In the genomic region with DNA sequence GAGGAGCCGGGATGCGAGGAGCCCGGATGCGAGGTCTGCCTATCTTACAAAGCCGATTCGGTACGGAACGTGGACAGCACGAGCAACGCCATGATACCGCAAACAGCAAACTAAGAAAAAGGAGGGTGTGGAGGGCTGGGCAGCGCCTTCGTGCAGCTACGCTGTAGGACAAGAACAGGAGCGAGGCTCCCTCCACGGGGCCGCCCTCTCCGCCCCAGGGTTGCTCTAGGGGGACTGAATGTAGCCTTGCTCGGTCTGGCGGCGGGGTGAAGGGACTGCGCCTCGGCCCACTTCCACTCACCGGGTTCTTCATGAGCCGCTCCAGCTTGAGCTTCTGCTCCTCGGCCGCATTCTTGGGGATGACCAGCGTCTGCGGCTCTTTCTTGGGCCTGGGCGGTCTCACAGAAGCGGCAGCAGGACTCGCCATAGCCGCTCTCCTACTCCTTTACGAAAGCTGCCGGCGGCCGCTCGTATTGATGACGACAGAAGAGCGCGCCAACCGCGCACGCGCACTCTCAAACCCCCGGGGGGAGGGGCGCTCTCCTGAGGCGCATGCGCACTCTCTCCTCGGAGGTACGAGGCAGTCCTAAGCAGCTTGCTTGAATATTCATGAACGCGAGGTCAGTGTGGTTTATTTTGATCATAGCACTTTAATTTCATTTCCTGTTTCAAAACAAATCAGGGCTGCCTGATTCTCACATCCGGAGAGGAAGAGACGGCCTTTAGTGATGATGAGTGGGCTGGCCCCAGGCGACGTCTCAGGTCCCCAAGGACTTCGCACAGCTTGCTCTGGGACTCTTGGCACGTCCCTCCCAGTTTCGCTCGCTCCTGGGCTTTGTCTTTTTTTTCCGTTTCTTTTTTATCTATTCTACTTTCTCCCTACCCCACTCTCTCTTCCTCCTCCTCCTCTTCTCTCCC, we compare ENCODE assay signal across 8 mouse cellular contexts. TPM values are rescaled to one million over a fixed set of nuclear protein-coding genes. Genes with fewer than 3 reads are reported as not detected.
A peak's percentile ranks its signal among the peaks of the same experiment; 100 is the strongest.
DNase-seq lines count a peak whose midpoint lies in the region; ATAC-seq and TF ChIP-seq lines count a peak whose summit lies in the region.

A gene (minus strand): TSS at position 490 of the 918 bp plus-strand sequence.

- in situ Hi-C loops in CH12.LX (cut with MboI; ENCODE audit: low pct_ligation_motif_present, low pct_unique_long_range_greater_than_20kb, low sequenced_read_pairs), result loop anchor here (5.0 kb wide), 1 partner anchor 49 kb away; a partner anchor contains a TSS

- TF ChIP-seq CTCF in CH12.LX (conservative IDR thresholded peaks at IDR 0.05 in 1 of 2, IDR thresholded peaks at IDR 0.05 in 1 of 2; ENCODE audit: low read depth in 2 of 2, low read length in 2 of 2), result no peak

- DNase-seq in CH12.LX (ENCODE audit: extremely low read depth), result peak; percentile 99
- peak; percentile 89 for DNase-seq in c-Kit-positive CD71-positive TER-119-negative erythroid progenitor cells, embryonic 14.5 days (ENCODE audit: low read depth)
- peak; percentile 99 for DNase-seq in forebrain, embryonic 11.5 days (ENCODE audit: low spot score)
- DNase-seq in kidney, postnatal 36 days, result peak; percentile 92 to 95
- peak; percentile 92 for DNase-seq in telencephalon, adult 2 months (ENCODE audit: low read depth, low spot score)

- WGBS in forebrain, embryonic 11.5 days, result under 1% methylated on average over 62 of the region's 62 CpGs
- WGBS in heart, embryonic 16.5 days, result under 1% methylated on average over 62 of the region's 62 CpGs
- WGBS in liver, embryonic 15.5 days (ENCODE audit: insufficient replicate concordance), result under 1% methylated on average over 62 of the region's 62 CpGs
- under 1% methylated on average over 62 of the region's 62 CpGs for WGBS in neural tube, embryonic 12.5 days

- peak within 1 kb of the TSS; percentile 83 for H3K9ac ChIP-seq in CH12.LX (ENCODE audit: insufficient read depth, low read depth)
- H3K9ac ChIP-seq in forebrain, embryonic 11.5 days (ENCODE audit: low read length), result peak within 1 kb of the TSS; percentile 86
- H3K9ac ChIP-seq in heart, embryonic 16.5 days (ENCODE audit: low read length), result peak within 1 kb of the TSS; percentile 86
- peak within 1 kb of the TSS; percentile 92 for H3K9ac ChIP-seq in liver, embryonic 15.5 days
- peak within 1 kb of the TSS; percentile 75 for H3K9ac ChIP-seq in neural tube, embryonic 12.5 days

- TF ChIP-seq RAD21 in CH12.LX (IDR thresholded peaks at IDR 0.05; ENCODE audit: low read depth, low read length), result no peak

- H3K79me2 ChIP-seq in CH12.LX (replicated peaks; ENCODE audit: control insufficient read depth, extremely low read depth, insufficient read depth, poor library complexity, severe bottlenecking), result peaks cover 14% of the 10 kb centered on the region

- peak within 1 kb of the TSS; percentile 72 to 99 (median 98) for H3K4me3 ChIP-seq in CH12.LX (replicated peaks in 1 of 3; ENCODE audit: low read depth in 2 of 3, low read length in 2 of 3, poor library complexity in 1 of 3)
- peak within 1 kb of the TSS; percentile 78 for H3K4me3 ChIP-seq in forebrain, embryonic 11.5 days (ENCODE audit: low read depth, low read length)
- H3K4me3 ChIP-seq in heart, embryonic 16.5 days (ENCODE audit: low read length), result peak within 1 kb of the TSS; percentile 95
- H3K4me3 ChIP-seq in liver, embryonic 15.5 days (replicated peaks), result peak within 1 kb of the TSS; percentile 91
- H3K4me3 ChIP-seq in neural tube, embryonic 12.5 days, result peak within 1 kb of the TSS; percentile 73

- peak; percentile 86 for TF ChIP-seq EP300 in CH12.LX (IDR thresholded peaks at IDR 0.05; ENCODE audit: low read length)

- H3K9me3 ChIP-seq in CH12.LX (replicated peaks; ENCODE audit: low read length), result no peaks in the 10 kb centered on the region
- H3K9me3 ChIP-seq in forebrain, embryonic 11.5 days (ENCODE audit: control insufficient read depth, low read length), result no peaks in the 10 kb centered on the region
- H3K9me3 ChIP-seq in heart, embryonic 16.5 days (replicated peaks; ENCODE audit: control insufficient read depth, low read length), result no peaks in the 10 kb centered on the region
- H3K9me3 ChIP-seq in liver, embryonic 15.5 days (replicated peaks), result no peaks in the 10 kb centered on the region
- peaks cover 4% of the 10 kb centered on the region; the same call in 1 of the 2 replicates for H3K9me3 ChIP-seq in neural tube, embryonic 12.5 days

- H3K4me1 ChIP-seq in CH12.LX (ENCODE audit: control insufficient read depth in 1 of 2, insufficient read depth in 2 of 2), result peaks cover 8 to 29% of the 10 kb centered on the region in 2 experiments
- H3K4me1 ChIP-seq in forebrain, embryonic 11.5 days (replicated peaks; ENCODE audit: control insufficient read depth, insufficient read depth, low read length), result 0 out of 2 replicates have a peak, but pooled peaks cover 2% of the 10 kb centered on the region
- peaks cover 11% of the 10 kb centered on the region for H3K4me1 ChIP-seq in heart, embryonic 16.5 days (ENCODE audit: control insufficient read depth, insufficient read depth, low read length)
- H3K4me1 ChIP-seq in liver, embryonic 15.5 days (replicated peaks), result peaks cover 20% of the 10 kb centered on the region
- H3K4me1 ChIP-seq in neural tube, embryonic 12.5 days, result peaks cover 6% of the 10 kb centered on the region

- TF ChIP-seq POLR2A in CH12.LX (IDR thresholded peaks at IDR 0.05; ENCODE audit: low read depth, low read length), result peak; percentile 86

- H3K4me2 ChIP-seq in CH12.LX (ENCODE audit: insufficient read depth, low read depth, poor library complexity, severe bottlenecking), result peak within 1 kb of the TSS; percentile 81
- H3K4me2 ChIP-seq in forebrain, embryonic 11.5 days (ENCODE audit: low read depth, low read length, severe bottlenecking), result peak within 1 kb of the TSS; percentile 87
- peak within 1 kb of the TSS; percentile 94 for H3K4me2 ChIP-seq in heart, embryonic 16.5 days (ENCODE audit: low read depth, low read length)
- peak within 1 kb of the TSS; percentile 83 for H3K4me2 ChIP-seq in liver, embryonic 15.5 days
- H3K4me2 ChIP-seq in neural tube, embryonic 12.5 days (replicated peaks), result peak within 1 kb of the TSS; percentile 90

- ATAC-seq in forebrain, embryonic 11.5 days (replicated peaks; ENCODE audit: low FRiP score), result peak; percentile 81
- ATAC-seq in heart, embryonic 16.5 days (replicated peaks; ENCODE audit: extremely low read depth, insufficient read depth, low FRiP score), result peak; percentile 89
- peak; percentile 91 for ATAC-seq in liver, embryonic 15.5 days (ENCODE audit: insufficient read depth)
- peak; percentile 80 for ATAC-seq in neural tube, embryonic 12.5 days (ENCODE audit: low FRiP score, low read depth)

- H3K27ac ChIP-seq in CH12.LX (ENCODE audit: insufficient read depth, low read depth), result peak within 1 kb of the TSS; percentile 32
- H3K27ac ChIP-seq in forebrain, embryonic 11.5 days (ENCODE audit: low read depth, low read length), result peak within 1 kb of the TSS; percentile 68; the same call in 1 of the 2 replicates
- peak within 1 kb of the TSS; percentile 75 for H3K27ac ChIP-seq in heart, embryonic 16.5 days (ENCODE audit: low read length)
- peak within 1 kb of the TSS; percentile 87 for H3K27ac ChIP-seq in liver, embryonic 15.5 days (replicated peaks)
- H3K27ac ChIP-seq in neural tube, embryonic 12.5 days, result peak within 1 kb of the TSS; percentile 46

- peaks cover 22 to 34% of the 10 kb centered on the region in 2 experiments for H3K36me3 ChIP-seq in CH12.LX (replicated peaks in 1 of 2; ENCODE audit: control insufficient read depth in 1 of 2, insufficient read depth in 1 of 2, low read length in 1 of 2)
- peaks cover 26% of the 10 kb centered on the region; the same call in 1 of the 2 replicates for H3K36me3 ChIP-seq in forebrain, embryonic 11.5 days (ENCODE audit: control insufficient read depth, insufficient read depth, low read length)
- H3K36me3 ChIP-seq in heart, embryonic 16.5 days (ENCODE audit: control insufficient read depth, insufficient read depth), result peaks cover 24% of the 10 kb centered on the region
- peaks cover 36% of the 10 kb centered on the region for H3K36me3 ChIP-seq in liver, embryonic 15.5 days (replicated peaks)
- peaks cover 35% of the 10 kb centered on the region for H3K36me3 ChIP-seq in neural tube, embryonic 12.5 days

- dilution Hi-C loops in CH12.LX (cut with MboI; ENCODE audit: extremely low pct_ligation_motif_present, extremely low pct_unique_long_range_greater_than_20kb, low sequenced_read_pairs), result no loop called here

- no peaks in the 10 kb centered on the region for H3K27me3 ChIP-seq in CH12.LX (replicated peaks)
- H3K27me3 ChIP-seq in forebrain, embryonic 11.5 days (ENCODE audit: control insufficient read depth, insufficient read depth, low read length), result no peaks in the 10 kb centered on the region
- H3K27me3 ChIP-seq in heart, embryonic 16.5 days (ENCODE audit: control insufficient read depth, insufficient read depth, low read length), result no peaks in the 10 kb centered on the region
- H3K27me3 ChIP-seq in liver, embryonic 15.5 days, result no peaks in the 10 kb centered on the region
- no peaks in the 10 kb centered on the region for H3K27me3 ChIP-seq in neural tube, embryonic 12.5 days (replicated peaks)

TF ChIP-seq in CH12.LX, 34 proteins besides CTCF, POLR2A, EP300 and RAD21 (continues in another document):
- TF ChIP-seq HCFC1 (IDR thresholded peaks at IDR 0.05; ENCODE audit: low read depth, low read length), result peak; percentile 92
- peak; percentile 72; the same call in 1 of the 2 replicates for TF ChIP-seq KAT2A (IDR thresholded peaks at IDR 0.05; ENCODE audit: insufficient replicate concordance, low read length)
- no peak for TF ChIP-seq ZMIZ1 (IDR thresholded peaks at IDR 0.05; ENCODE audit: low read depth, low read length)
- no peak for TF ChIP-seq USF2 (conservative IDR thresholded peaks at IDR 0.05; ENCODE audit: low read depth, low read length)
- TF ChIP-seq CHD1 (IDR thresholded peaks at IDR 0.05; ENCODE audit: low read depth, low read length), result no peak
- TF ChIP-seq MXI1 (IDR thresholded peaks at IDR 0.05; ENCODE audit: low read depth, low read length), result no peak
- peak; percentile 73 for TF ChIP-seq ELF1 (IDR thresholded peaks at IDR 0.05; ENCODE audit: low read depth, low read length)
- TF ChIP-seq SIN3A (IDR thresholded peaks at IDR 0.05; ENCODE audit: low read length), result peak; percentile 87
- TF ChIP-seq ZNF384 (IDR thresholded peaks at IDR 0.05; ENCODE audit: low read depth, low read length), result peak; percentile 91
- TF ChIP-seq JUND (conservative IDR thresholded peaks at IDR 0.05; ENCODE audit: low read depth, low read length), result peak; percentile 67
- TF ChIP-seq IRF4 (IDR thresholded peaks at IDR 0.05; ENCODE audit: low read depth, low read length), result peak; percentile 96

RNA-seq across cellular contexts. Expression of the gene that starts here (rescaled TPM):
- total RNA-seq in CH12.LX (2012; rRNA removed) (45.5 and 59.1 TPM in 2 replicates), CH12.LX (2014; rRNA removed) (43.7 and 47.7 TPM in 2 replicates)
- 94.8 and 117 TPM in 2 replicates for polyA plus RNA-seq in CH12.LX (2012; ENCODE audit: insufficient read length, low read depth)
- polyA plus RNA-seq in forebrain, embryonic 11.5 days (2014; fragmentation: Nextera tagmentation; extraction: Ambion mirVana), result 66.8 and 81.3 TPM in 2 replicates
- polyA plus RNA-seq in heart, embryonic 16.5 days (2015; fragmentation: Nextera tagmentation; extraction: Ambion mirVana), result 34.4 and 37.7 TPM in 2 replicates
- polyA plus RNA-seq in liver, embryonic 15.5 days (2015; fragmentation: Nextera tagmentation; extraction: Ambion mirVana), result 16.5 and 22.5 TPM in 2 replicates
- 65.1 and 78.9 TPM in 2 replicates for polyA plus RNA-seq in neural tube, embryonic 12.5 days (2016; fragmentation: Nextera tagmentation; extraction: Ambion mirVana)

Comparison
In these comparisons a context has a peak if more than half of its experiments do, and no peak if none do; other contexts are left out.
1. Peak in every context shown above with its lines: DNase-seq, ATAC-seq, H3K4me3 ChIP-seq and H3K27ac ChIP-seq.
2. H3K27ac ChIP-seq: peak in every context shown above with its lines; median percentile 87 in liver, embryonic 15.5 days; 75 in heart, embryonic 16.5 days; 68 in forebrain, embryonic 11.5 days; 46 in neural tube, embryonic 12.5 days; 32 in CH12.LX.